Mouse (Mus musculus): ENCODE results near the gene Atp6ap1l.

Atp6ap1l gene

GRCm38 (mm10) chr13:90885856-90886532 is 19.2 kb downstream of the Atp6ap1l start:
- peak; percentile 5 to 29 for DNase-seq

DNA sequence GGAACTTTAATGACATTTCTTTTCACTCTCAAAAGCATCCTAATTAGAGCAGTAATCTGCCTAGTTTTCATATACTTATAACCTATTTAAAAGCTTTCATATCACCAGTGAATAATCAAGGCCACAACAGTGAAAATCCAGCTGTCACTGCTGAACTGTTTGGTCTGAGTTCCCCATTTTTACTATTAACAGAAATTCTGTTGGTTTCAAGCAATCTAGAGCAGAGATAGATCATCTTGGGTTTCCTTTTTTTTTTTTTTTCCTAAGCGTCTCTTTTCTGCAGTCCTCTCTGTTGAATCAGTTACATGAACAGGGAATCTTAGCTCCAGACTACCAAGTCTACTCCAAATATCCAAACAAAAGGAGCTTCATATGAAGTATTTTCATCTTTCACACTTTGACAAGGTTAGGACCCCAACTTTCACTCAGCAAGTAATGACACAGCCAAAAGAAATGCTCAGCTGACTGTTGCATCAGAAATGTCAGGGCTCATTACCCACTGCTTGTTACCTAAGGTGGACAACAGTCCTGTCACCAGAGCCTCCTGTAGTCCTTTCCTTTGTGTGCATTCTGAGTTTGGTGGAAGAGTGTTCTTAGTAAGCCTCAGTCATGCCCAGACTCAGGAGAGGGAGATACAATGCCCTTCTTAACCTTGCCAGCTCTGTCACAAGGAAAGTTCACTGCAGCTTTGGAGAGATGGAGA is 23.3 kb downstream of the Atp6ap1l start:
- no peak for DNase-seq

GRCm38 (mm10) chr13:90871579-90871978 is 33.6 kb downstream of the Atp6ap1l start:
- DNase-seq = no peak

DNA sequence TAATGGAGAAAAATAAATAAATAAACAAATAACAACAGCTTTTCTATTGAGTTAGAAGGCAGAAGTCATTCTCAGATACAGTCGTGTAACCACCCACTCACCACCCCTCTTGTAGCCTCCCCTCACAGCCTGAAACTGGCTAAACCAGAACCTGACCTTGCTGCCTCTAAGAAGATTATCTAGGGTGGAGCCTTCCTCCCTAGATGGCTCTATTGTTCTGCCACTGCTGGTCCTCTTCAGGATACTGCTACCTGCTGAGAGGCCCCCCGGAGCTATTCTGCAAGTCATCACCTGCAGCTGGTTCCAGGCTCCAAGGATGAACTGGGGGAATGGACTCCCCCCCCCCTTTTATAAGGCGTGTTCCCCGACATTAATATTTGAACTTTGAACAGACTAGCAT is 36.0 kb downstream of the Atp6ap1l start:
- DNase-seq = no peak

- DNase-seq = no peak
Measured at GRCm38 (mm10) chr13:90862138-90862537, 43.0 kb downstream of the Atp6ap1l start.

DNA sequence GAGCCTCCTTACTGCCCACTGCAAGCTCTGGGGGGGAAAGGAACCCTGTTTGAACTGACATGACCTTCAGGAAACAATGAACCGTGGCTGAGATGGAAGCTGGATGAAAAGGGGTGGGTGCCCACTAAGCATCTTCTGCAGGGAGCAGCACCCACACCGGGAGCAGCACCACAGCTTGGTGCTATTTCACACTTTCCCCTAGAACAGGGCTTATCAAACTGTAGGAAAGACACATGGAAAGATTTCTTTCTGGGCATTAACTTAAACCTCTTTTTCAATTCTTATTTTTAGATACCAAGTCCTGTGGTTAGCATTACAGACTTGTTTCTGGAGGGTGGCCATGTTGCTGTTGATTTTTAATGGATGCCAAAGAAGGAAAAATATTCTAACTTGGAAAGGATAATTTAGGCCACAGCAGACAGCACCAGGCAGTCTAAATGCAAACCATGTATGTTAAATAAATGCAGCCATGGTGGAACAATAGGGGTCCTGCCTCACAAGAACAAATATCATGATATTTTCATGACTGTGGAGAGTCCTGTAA is 44.2 kb downstream of the Atp6ap1l start:
- DNase-seq = no peak

DNA sequence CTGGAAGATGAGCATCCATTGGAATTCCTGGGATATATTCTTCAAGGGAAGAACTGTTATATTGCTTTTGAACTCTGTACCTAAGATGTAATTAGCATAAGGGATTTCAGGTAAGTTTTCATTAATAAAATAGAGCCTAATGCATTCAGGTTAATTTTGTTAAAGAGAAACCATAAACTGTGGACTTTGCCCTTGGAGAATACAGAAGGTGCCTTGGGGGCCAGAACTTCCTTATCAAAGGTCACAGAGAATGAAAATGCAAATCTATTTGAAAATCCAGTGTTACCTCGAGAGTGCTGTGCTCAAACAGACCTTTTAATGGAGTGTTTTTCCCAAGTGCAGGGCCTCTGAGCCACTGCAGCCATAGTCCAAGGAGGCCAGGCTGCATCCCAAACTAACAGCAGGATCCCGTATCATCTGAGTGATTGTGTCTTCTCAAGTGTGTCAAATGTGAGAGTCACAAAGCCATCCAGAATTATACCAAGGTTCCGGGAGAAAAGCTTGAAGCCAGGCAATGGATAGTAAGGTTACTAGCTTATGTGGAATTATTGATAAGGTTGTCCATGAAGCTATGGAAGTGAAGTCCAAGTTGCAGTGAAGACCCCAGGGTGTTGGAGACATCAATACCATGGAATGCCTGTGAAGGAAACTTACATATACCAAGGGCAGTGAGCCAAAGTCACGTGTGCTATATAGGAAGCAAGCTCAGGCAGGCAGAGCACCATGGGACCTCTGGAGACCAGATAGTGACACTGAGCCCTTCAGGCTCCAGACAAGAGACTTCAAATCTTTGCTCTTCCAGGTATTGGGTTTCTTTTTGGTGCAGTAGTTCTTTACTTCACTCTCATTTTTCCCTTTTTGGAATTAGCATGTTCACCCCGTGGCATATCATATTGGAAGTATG is 52.2 kb downstream of the Atp6ap1l start:
- no peak for DNase-seq

DNA sequence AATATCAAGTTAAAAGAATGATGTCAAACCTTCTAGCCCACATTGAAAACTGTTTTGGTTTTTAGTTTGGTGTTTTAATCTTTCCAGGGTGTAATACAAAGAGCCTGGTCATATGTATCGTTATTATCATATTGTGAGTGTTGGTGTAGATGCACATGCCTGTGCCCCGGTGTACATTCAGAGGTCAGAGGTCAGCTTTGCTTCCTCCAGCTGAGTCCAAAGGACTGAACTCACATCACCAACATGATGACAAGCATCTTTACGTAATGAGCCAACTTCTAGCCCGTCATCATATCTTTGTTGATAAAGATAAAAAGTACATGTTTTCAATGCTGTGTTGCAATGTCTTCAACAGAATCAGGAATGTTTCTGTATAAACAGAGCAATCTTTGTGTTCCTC is 53.4 kb downstream of the Atp6ap1l start:
- DNase-seq = no peak

DNA sequence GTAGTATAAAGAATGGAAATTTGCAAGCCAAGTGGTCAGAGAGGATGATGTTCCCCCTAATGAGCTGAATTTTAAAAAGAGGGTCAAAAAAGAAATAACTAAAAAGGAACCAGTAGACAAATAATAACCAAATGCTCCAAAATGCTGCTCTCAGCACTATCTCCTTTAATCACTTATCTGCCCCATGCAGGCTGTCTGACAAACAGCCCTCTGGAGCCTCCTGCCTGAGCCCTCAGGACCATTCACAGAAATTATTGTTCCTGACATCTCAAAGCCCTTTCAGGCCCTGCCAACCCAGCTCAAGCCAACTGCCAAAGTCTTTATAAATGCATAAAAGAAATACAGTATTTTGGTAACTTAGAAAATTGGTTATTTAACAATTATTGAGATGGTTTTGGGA is 61.0 kb downstream of the Atp6ap1l start:
- DNase-seq = no peak

DNA sequence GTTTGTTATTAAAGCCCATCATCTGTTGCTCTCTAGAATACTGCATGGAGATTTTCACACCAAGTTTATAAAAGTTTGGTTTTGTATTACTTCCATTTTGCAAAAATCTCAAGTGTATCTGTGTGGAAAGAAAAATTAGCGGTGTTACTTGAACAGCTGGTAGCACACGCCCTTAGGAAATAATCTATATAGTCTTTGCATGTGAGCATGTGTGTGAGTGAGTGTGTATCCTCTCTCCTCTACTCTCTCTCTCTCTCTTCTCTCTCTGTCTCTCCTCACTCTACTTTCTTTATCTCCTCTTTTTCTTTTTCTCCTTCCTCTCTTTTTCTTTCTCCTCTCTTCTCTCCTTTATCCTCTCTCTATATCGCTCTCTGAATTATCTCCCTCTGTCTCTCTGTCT is 61.7 kb downstream of the Atp6ap1l start:
- DNase-seq = no peak

GRCm38 (mm10) chr13:90841213-90841553 is 64.0 kb downstream of the Atp6ap1l start:
- DNase-seq = no peak

DNA sequence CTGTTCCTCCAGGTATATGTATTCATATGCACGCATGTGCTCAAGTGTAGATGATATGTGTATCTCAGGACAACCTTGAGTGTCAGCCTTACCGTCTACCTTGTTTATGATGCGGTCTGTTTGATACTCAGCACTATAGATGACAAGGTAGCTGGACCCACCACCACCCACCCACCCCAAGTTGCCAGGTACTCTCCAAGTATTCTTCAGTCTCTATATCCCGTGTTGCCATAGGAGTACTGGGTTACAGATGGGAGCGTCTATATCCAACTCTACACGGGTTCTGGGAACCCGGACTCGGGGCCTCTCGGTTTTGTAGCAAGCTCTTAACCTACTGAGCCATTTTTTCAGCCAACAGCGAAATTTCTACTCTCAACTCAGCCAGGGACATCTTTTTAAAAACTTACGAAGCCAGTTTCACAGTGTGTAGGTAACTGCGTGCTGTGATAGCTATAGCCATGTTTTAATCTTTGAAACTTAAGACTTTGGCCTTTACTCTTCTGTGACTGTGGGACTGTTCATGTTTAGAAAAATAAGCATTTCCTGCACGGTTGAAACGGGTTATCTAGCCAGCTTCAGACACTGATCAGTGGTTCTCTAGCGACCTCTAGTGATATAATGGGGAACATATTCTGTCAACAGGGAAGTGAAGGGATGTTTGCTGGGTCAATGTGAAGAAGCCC is 64.5 kb downstream of the Atp6ap1l start:
- peak in 1 of 2 experiments; percentile 21 for DNase-seq

GRCm38 (mm10) chr13:90833641-90834207 is 71.4 kb downstream of the Atp6ap1l start:
- no peak for DNase-seq

All from lung, postnatal 4 days (tissue).